Mouse (Mus musculus) CH12.LX (cell line): ENCODE measurements around the gene Afdn. TPM values are rescaled to one million over a fixed set of nuclear protein-coding genes. Genes with fewer than 3 reads are reported as not detected.

ENCODE experiments used
- DNase-seq: peaks from one replicate; pipeline ENCODE4 v3.0.0-alpha.2; 2013; ENCODE audit errors: extremely low read depth
- H3K27ac ChIP-seq: 2 replicates; pipeline ENCODE4 v1.5.1; 2012; ENCODE audit warnings: low read depth, mild to moderate bottlenecking, control low read depth, moderate library complexity; ENCODE audit not compliant: insufficient read depth
- H3K27me3 ChIP-seq: replicated peaks from 2 replicates; pipeline ENCODE3; 2012; ENCODE audit warnings: inconsistent platforms
- H3K36me3 ChIP-seq, 2 experiments: replicated peaks in 1 of 2; 2 replicates each; pipeline versions ENCODE3 to v1.6.1; 2012; ENCODE audit warnings: inconsistent platforms in 1 of 2, low read length in 1 of 2, mild to moderate bottlenecking in 1 of 2, mixed read lengths in 1 of 2, moderate library complexity in 1 of 2; ENCODE audit not compliant: control insufficient read depth in 1 of 2, insufficient read depth in 1 of 2
- H3K4me1 ChIP-seq, 2 experiments: 2 replicates each; pipeline ENCODE4 v1.6.1; 2012; ENCODE audit warnings: inconsistent platforms in 1 of 2, moderate library complexity in 1 of 2; ENCODE audit not compliant: insufficient read depth in 2 of 2, control insufficient read depth in 1 of 2
- H3K4me2 ChIP-seq: 2 replicates; pipeline ENCODE4 v1.6.1; 2012; ENCODE audit warnings: low read depth, mild to moderate bottlenecking, control low read depth; ENCODE audit not compliant: poor library complexity, insufficient read depth, severe bottlenecking
- H3K4me3 ChIP-seq, 3 experiments: fragments of 150-350 bp in 1 of 3; sonication (generic) in 1 of 3; replicated peaks in 1 of 3; 2 replicates each; pipeline versions ENCODE3 to v1.5.1; 2011 to 2012; ENCODE audit warnings: low read depth in 2 of 3, low read length in 2 of 3, mild to moderate bottlenecking in 2 of 3, moderate library complexity in 2 of 3, control low read depth in 1 of 3, improper control_type of control experiment in 1 of 3, inconsistent platforms in 1 of 3, mixed read lengths in 1 of 3; ENCODE audit not compliant: poor library complexity in 1 of 3
- H3K79me2 ChIP-seq: replicated peaks from 2 replicates; pipeline ENCODE4 v1.6.1; 2012; ENCODE audit warnings: mild to moderate bottlenecking, moderate library complexity; ENCODE audit not compliant: control insufficient read depth, poor library complexity, insufficient read depth, severe bottlenecking; ENCODE audit errors: extremely low read depth
- H3K9ac ChIP-seq: 2 replicates; pipeline ENCODE4 v1.6.1; 2012; ENCODE audit warnings: low read depth, mild to moderate bottlenecking, control low read depth, moderate library complexity; ENCODE audit not compliant: insufficient read depth
- H3K9me3 ChIP-seq: replicated peaks from 2 replicates; pipeline ENCODE3; 2012; ENCODE audit warnings: low read length, inconsistent platforms, mixed read lengths
- BHLHE40 ChIP-seq: IDR thresholded peaks from 2 replicates; pipeline ENCODE4 v1.6.1; 2011; ENCODE audit warnings: mild to moderate bottlenecking, low read depth, low read length, improper control_type of control experiment
- CHD1 ChIP-seq: IDR thresholded peaks from 2 replicates; pipeline ENCODE4 v1.6.1; 2012; ENCODE audit warnings: low read depth, low read length, improper control_type of control experiment, inconsistent platforms
- CHD2 ChIP-seq: IDR thresholded peaks from 2 replicates; pipeline ENCODE4 v1.6.1; 2011; ENCODE audit warnings: low read length, improper control_type of control experiment
- CTCF ChIP-seq, 2 experiments: IDR thresholded peaks in 1 of 2; conservative IDR thresholded peaks in 1 of 2; 2 replicates each; pipeline ENCODE4 v1.5.1; 2011 to 2012; ENCODE audit warnings: low read depth in 2 of 2, low read length in 2 of 2, improper control_type of control experiment in 1 of 2, inconsistent platforms in 1 of 2, mild to moderate bottlenecking in 1 of 2, moderate library complexity in 1 of 2
- ETS1 ChIP-seq: conservative IDR thresholded peaks from 2 replicates; pipeline ENCODE4 v1.6.1; 2012; ENCODE audit warnings: low read depth, mild to moderate bottlenecking, inconsistent platforms, low read length, improper control_type of control experiment, moderate library complexity
- HCFC1 ChIP-seq: IDR thresholded peaks from 2 replicates; pipeline ENCODE4 v1.6.1; 2012; ENCODE audit warnings: low read depth, mild to moderate bottlenecking, inconsistent platforms, low read length, improper control_type of control experiment
- MAFK ChIP-seq: IDR thresholded peaks from 2 replicates; pipeline ENCODE4 v1.6.1; 2011; ENCODE audit warnings: low read length, improper control_type of control experiment; ENCODE audit not compliant: insufficient replicate concordance
- MAZ ChIP-seq: IDR thresholded peaks from 2 replicates; pipeline ENCODE4 v1.6.1; 2012; ENCODE audit warnings: low read depth, mild to moderate bottlenecking, inconsistent platforms, low read length, improper control_type of control experiment, moderate library complexity
- POLR2A ChIP-seq: IDR thresholded peaks from 2 replicates; pipeline ENCODE4 v1.6.1; 2011; ENCODE audit warnings: low read depth, mild to moderate bottlenecking, improper control_type of control experiment, low read length
- RAD21 ChIP-seq: IDR thresholded peaks from 2 replicates; pipeline ENCODE4 v1.6.1; 2011; ENCODE audit warnings: low read depth, mild to moderate bottlenecking, low read length, improper control_type of control experiment, moderate library complexity
- SMC3 ChIP-seq: IDR thresholded peaks from 2 replicates; pipeline ENCODE4 v1.6.1; 2011; ENCODE audit warnings: low read depth, low read length, improper control_type of control experiment
- USF1 ChIP-seq: IDR thresholded peaks from 2 replicates; pipeline ENCODE4 v1.6.1; 2014; ENCODE audit warnings: low read depth, mild to moderate bottlenecking, inconsistent platforms, low read length, improper control_type of control experiment
- dilution Hi-C: fragments of 300-500 bp; cut with MboI; formaldehyde crosslinking; loops from 2 replicates; pipeline ENCODE4 v1.14.3; 2020; ENCODE audit warnings: low sequenced_read_pairs; ENCODE audit not compliant: extremely low pct_unique_long_range_greater_than_20kb, extremely low pct_ligation_motif_present
- in situ Hi-C: fragments of 300-500 bp; cut with MboI; formaldehyde crosslinking; loops from 3 replicates; pipeline ENCODE4 v1.14.3; 2019; ENCODE audit warnings: low sequenced_read_pairs, low pct_ligation_motif_present, low pct_unique_long_range_greater_than_20kb, mixed read lengths
- polyA plus RNA-seq: library from polyadenylated mRNA; unstranded; fragments of >175 nt; gene quantifications from 2 replicates; pipeline ENCODE4 v1.2.1, GENCODE M21; 2012; ENCODE audit warnings: low read depth; ENCODE audit not compliant: insufficient read length
- total RNA-seq, 2 experiments: library from RNA; depleted of rRNA; stranded (reverse); fragments of 300-350 nt in 1 of 2; fragments of >200 nt in 1 of 2; gene quantifications; 2 replicates each; pipeline ENCODE4 v1.2.3; 2012 to 2014

The Afdn gene
- total and polyA plus RNA-seq, 3 experiments = 11.5 to 18.3 (median 18.0) TPM

GRCm38 (mm10) chr17:13768531-13768930 is 8.2 kb downstream of the Afdn start:
- Histone ChIP-seq H3K4me2 (no peak overlapping the region), H3K27ac (no peak overlapping the region), H3K36me3 (no peaks in the 10 kb centered on the region), H3K27me3 (no peaks in the 10 kb centered on the region), H3K9ac (no peak overlapping the region), H3K79me2 (no peaks in the 10 kb centered on the region), H3K4me1 (no peaks in the 10 kb centered on the region), H3K4me3 (no peak overlapping the region), H3K9me3 (no peaks in the 10 kb centered on the region)
- in situ Hi-C loops = no loop called here
- DNase-seq = no peak
- TF ChIP-seq MAFK (no peak), SMC3 (no peak), CHD2 (no peak), RAD21 (no peak), CHD1 (no peak), ETS1 (no peak), USF1 (no peak), POLR2A (no peak), HCFC1 (no peak)
- dilution Hi-C loops = no loop called here

GRCm38 (mm10) chr17:13769256-13769655 is 8.9 kb downstream of the Afdn start:
- Histone ChIP-seq H3K9me3 (no peaks in the 10 kb centered on the region), H3K9ac (no peak overlapping the region), H3K4me1 (no peaks in the 10 kb centered on the region), H3K4me2 (no peak overlapping the region), H3K27me3 (no peaks in the 10 kb centered on the region), H3K4me3 (no peak overlapping the region), H3K79me2 (no peaks in the 10 kb centered on the region), H3K27ac (no peak overlapping the region), H3K36me3 (no peaks in the 10 kb centered on the region)
- peak; percentile 5 to 50; a peak in 2 of 4 replicates for TF ChIP-seq CTCF (conservative IDR thresholded peaks at IDR 0.05 in 1 of 2, IDR thresholded peaks at IDR 0.05 in 1 of 2; ENCODE audit: low read depth in 2 of 2, low read length in 2 of 2)
- peak; percentile 36 for TF ChIP-seq SMC3
- TF ChIP-seq BHLHE40 = no peak
- peak; percentile 42 for TF ChIP-seq RAD21
- in situ Hi-C loops = no loop called here
- peak; percentile 24 for DNase-seq
- dilution Hi-C loops = no loop called here

- Histone ChIP-seq H3K4me3 (no peak overlapping the region), H3K27me3 (no peaks in the 10 kb centered on the region), H3K4me1 (no peaks in the 10 kb centered on the region), H3K4me2 (no peak overlapping the region), H3K9me3 (no peaks in the 10 kb centered on the region), H3K9ac (no peak overlapping the region), H3K36me3 (no peaks in the 10 kb centered on the region), H3K27ac (no peak overlapping the region), H3K79me2 (no peaks in the 10 kb centered on the region)
- in situ Hi-C loops = no loop called here
- no peak for DNase-seq
- dilution Hi-C loops = no loop called here
- TF ChIP-seq CHD2 = no peak
- TF ChIP-seq MAZ = no peak
Measured at GRCm38 (mm10) chr17:13777676-13778075, 17.3 kb downstream of the Afdn start.
